Mouse (Mus musculus): ENCODE results near the gene Kdm1b. TPM values are rescaled to one million over a fixed set of nuclear protein-coding genes. Genes with fewer than 3 reads are reported as not detected.

Kdm1b gene
- polyA plus RNA-seq, 1 experiment from 2014 or later: 4.8 TPM

DNA sequence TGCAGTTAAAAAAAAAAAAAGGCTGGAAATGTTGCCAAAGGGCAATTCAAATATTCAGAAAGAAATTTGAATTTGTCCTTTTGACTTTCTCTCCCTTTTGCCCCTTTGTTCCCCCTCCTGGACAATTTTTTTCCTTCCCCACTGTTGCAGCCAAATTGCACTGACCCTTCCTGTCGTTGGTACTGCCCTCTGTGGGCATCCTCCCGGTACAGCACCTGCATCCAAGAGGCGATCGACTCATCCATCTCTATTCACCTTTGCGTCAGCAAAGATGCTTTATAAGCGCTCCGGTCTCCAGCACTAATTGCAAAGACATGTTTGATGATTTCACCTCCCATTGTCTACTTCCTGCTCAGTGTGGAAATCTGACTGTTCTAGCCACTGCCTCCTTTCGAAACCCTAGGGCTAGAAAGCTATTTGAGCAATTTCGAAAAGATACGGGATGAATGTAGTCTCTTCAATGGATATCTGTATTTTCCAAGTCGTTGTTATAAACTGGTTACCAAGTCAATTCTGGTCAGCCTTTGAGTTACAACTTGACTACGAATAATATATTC, 78.1 kb downstream of the Kdm1b start:
- H3K4me2 ChIP-seq: no peak overlapping the region
- H3K9ac ChIP-seq: no peak overlapping the region
- peaks cover 65% of the 10 kb centered on the region for H3K27me3 ChIP-seq (replicated peaks)
- no peaks in the 10 kb centered on the region for H3K9me3 ChIP-seq (replicated peaks)
- H3K4me3 ChIP-seq: no peak overlapping the region
- H3K27ac ChIP-seq: no peak overlapping the region
- no peaks in the 10 kb centered on the region for H3K36me3 ChIP-seq
- ATAC-seq: no peak
- peaks cover 13% of the 10 kb centered on the region for H3K4me1 ChIP-seq
- WGBS (ENCODE audit: insufficient replicate concordance): 43% methylated on average over 12 of the region's 12 CpGs

DNA sequence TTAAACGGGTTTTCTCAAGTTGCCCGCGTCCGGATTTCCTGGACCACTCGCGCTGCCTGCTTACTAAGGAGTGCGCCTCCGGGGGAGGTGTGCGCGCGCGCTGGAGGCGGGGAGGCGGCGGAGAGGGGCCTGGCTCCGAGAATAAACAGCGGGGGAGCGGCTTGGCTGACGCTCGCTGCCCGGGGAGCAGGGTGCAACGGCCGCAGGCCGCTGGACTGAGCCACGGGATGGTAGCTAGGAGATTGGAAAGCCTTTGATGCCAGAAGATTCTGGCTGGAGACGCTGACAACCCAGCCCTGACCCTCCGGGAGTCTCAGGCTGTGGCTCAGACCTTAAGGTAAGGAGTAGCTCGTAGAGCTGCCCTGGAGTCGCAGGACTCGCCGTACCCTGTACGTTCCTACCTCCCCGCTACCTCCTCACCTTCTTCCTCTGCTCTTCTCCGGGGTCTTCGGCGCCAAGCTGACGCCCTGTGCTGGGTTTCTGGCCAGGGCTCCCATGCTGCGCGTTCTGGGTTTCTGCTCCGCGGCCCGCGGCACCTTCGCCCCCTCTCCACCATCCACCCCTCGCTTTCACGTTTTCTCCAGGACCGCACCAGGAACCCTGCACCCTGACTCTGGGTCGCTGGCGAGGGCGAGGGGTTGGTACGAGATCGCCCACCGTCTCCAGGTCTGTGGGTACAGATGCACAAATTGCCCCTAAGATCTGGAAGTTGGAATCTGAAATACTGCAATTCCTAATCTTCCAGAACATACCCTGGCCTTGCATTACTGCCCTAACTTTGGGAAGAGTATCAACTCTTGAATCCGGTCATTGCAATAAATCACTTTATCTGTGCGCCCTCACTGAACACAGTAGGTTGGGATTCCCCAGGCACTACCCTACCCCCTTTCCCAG, 79.5 kb downstream of the Kdm1b start, which contains the start of gene Rnf144b:
Rnf144b (plus strand) TSS at position 120 of the 894 bp plus-strand sequence.
- ATAC-seq: no peak
- H3K4me2 ChIP-seq: peak within 1 kb of the TSS; percentile 69
- no peaks in the 10 kb centered on the region for H3K36me3 ChIP-seq
- H3K27ac ChIP-seq: no peak within 1 kb of the TSS
- peak within 1 kb of the TSS; percentile 51 for H3K4me3 ChIP-seq
- no peaks in the 10 kb centered on the region for H3K9me3 ChIP-seq (replicated peaks)
- H3K4me1 ChIP-seq: 0 out of 2 replicates have a peak, but pooled peaks cover 7% of the 10 kb centered on the region
- WGBS (ENCODE audit: insufficient replicate concordance): 3% methylated on average over 55 of the region's 55 CpGs
- peaks cover 65% of the 10 kb centered on the region for H3K27me3 ChIP-seq (replicated peaks)
- H3K9ac ChIP-seq: 0 out of 2 replicates have a peak within 1 kb of the TSS, but pooled peaks have one; percentile 4

DNA sequence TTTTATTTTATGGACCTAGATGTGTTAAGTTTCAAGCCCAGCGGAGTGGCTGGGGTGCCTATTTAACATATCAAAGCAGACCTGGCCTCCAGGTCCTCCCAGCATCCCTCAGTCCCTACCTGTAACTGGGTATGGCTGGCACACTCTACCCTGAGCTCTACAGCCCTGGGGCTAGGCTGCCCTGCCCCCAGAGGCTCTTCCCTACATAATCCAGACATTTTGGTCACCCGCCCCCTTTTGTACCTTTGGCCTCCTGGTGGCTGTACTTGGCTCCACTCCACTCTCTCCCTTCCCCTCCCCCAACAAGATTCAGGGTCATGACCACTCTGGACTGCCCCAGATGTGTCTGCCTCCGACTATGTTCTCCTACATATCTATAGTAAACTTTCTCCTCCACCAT, 81.2 kb downstream of the Kdm1b start:
- no peak overlapping the region for H3K9ac ChIP-seq
- H3K4me3 ChIP-seq: no peak overlapping the region
- H3K9me3 ChIP-seq (replicated peaks): no peaks in the 10 kb centered on the region
- 0 out of 2 replicates have a peak, but pooled peaks cover 7% of the 10 kb centered on the region for H3K4me1 ChIP-seq
- H3K4me2 ChIP-seq: no peak overlapping the region
- peak; percentile 44; the same call in 1 of the 2 replicates for ATAC-seq
- H3K27ac ChIP-seq: no peak overlapping the region
- H3K27me3 ChIP-seq (replicated peaks): peaks cover 67% of the 10 kb centered on the region
- 45% methylated on average over 3 of the region's 3 CpGs for WGBS (ENCODE audit: insufficient replicate concordance)
- no peaks in the 10 kb centered on the region for H3K36me3 ChIP-seq

DNA sequence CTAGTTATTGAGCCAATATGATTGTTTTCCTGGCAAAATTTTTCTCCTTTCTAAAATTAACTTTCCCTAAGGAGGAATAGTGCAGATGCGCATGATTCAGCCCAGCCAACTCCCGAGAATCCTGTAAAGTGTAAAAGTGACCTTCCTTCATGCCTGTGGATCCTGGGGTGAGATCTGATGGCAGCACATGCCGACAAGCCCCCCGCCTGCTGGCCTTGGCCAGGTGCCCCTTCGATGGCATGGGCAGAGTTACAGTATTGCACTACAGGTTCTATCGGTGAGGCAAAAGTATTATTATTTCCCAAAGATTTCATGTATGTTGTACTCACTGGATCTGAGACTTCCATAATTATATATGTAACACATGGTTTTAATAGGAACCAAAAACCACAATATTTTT, 81.7 kb downstream of the Kdm1b start:
- 75% methylated on average over 6 of the region's 6 CpGs for WGBS (ENCODE audit: insufficient replicate concordance)
- H3K4me3 ChIP-seq: no peak overlapping the region
- H3K36me3 ChIP-seq: no peaks in the 10 kb centered on the region
- 0 out of 2 replicates have a peak, but pooled peaks cover 7% of the 10 kb centered on the region for H3K4me1 ChIP-seq
- no peak overlapping the region for H3K27ac ChIP-seq
- H3K27me3 ChIP-seq (replicated peaks): peaks cover 62% of the 10 kb centered on the region
- H3K9me3 ChIP-seq (replicated peaks): no peaks in the 10 kb centered on the region
- H3K9ac ChIP-seq: no peak overlapping the region
- no peak for ATAC-seq
- H3K4me2 ChIP-seq: no peak overlapping the region

DNA sequence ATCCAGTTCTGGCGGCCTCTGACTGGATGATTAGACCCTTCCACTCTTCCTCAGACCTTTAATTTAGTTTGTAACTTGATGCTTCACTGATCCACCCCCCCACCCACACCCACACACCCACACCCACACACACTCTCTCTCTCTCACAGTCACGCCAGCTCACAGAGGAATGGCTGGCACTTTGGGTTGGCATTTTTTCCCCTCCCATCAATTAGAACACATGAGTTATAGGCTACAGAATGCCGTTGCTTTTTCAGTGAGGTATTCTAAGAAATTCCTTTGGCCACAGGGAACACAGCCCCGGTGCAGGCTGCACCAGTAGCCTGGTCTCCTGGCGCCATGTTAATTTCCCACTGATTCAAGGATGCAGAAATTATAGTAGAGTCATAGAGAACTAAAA, 82.3 kb downstream of the Kdm1b start:
- no peak for ATAC-seq
- H3K36me3 ChIP-seq: no peaks in the 10 kb centered on the region
- peaks cover 57% of the 10 kb centered on the region for H3K27me3 ChIP-seq (replicated peaks)
- H3K27ac ChIP-seq: no peak overlapping the region
- H3K9me3 ChIP-seq (replicated peaks): no peaks in the 10 kb centered on the region
- H3K9ac ChIP-seq: no peak overlapping the region
- WGBS (ENCODE audit: insufficient replicate concordance): 60% methylated on average over 5 of the region's 5 CpGs
- no peak overlapping the region for H3K4me3 ChIP-seq
- 0 out of 2 replicates have a peak, but pooled peaks cover 7% of the 10 kb centered on the region for H3K4me1 ChIP-seq
- no peak overlapping the region for H3K4me2 ChIP-seq

- no peak overlapping the region for H3K4me3 ChIP-seq
- H3K27ac ChIP-seq: no peak overlapping the region
- WGBS (ENCODE audit: insufficient replicate concordance): 56% methylated on average over 4 of the region's 4 CpGs
- 0 out of 2 replicates have a peak, but pooled peaks cover 2% of the 10 kb centered on the region for H3K4me1 ChIP-seq
- H3K9ac ChIP-seq: no peak overlapping the region
- H3K27me3 ChIP-seq (replicated peaks): peaks cover 22% of the 10 kb centered on the region
- ATAC-seq: no peak
- H3K36me3 ChIP-seq: no peaks in the 10 kb centered on the region
- H3K4me2 ChIP-seq: no peak overlapping the region
- H3K9me3 ChIP-seq (replicated peaks): no peaks in the 10 kb centered on the region
Measured at GRCm38 (mm10) chr13:47129090-47129489, 85.8 kb downstream of the Kdm1b start.

DNA sequence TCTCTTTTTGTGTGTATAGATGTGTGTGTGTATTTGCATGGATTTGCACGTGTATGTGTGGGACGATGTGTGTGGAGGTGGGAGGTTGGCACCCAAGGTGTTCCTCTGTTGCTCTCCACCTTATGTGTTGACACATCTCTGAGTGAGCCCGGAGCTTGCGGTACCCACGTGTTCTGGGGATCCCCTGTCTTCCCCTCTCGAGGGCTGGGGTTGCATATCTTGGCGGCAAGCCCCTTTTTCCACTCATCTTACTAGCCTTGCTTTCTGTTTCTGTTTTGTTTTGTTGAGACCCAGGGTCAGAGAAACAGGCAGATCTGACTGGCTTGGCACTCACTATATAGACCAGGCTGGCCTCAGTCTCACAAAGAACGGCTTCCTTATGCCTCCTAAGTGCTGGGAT, 89.8 kb downstream of the Kdm1b start:
- ATAC-seq: no peak
- no peak overlapping the region for H3K4me2 ChIP-seq

GRCm38 (mm10) chr13:47134836-47135235, 91.5 kb downstream of the Kdm1b start:
- no peak for ATAC-seq
- no peak overlapping the region for H3K4me2 ChIP-seq
- no peak overlapping the region for H3K9ac ChIP-seq
- H3K4me3 ChIP-seq: no peak overlapping the region
- H3K4me1 ChIP-seq: no peaks in the 10 kb centered on the region
- no peaks in the 10 kb centered on the region; the same call in 1 of the 2 replicates for H3K27me3 ChIP-seq (replicated peaks)
- H3K36me3 ChIP-seq: no peaks in the 10 kb centered on the region
- 80% methylated on average over 7 of the region's 7 CpGs for WGBS (ENCODE audit: insufficient replicate concordance)
- no peaks in the 10 kb centered on the region for H3K9me3 ChIP-seq (replicated peaks)
- no peak overlapping the region for H3K27ac ChIP-seq

More for the DNA sequence above, 89.8 kb downstream of the Kdm1b start:
- no peak overlapping the region for H3K27ac ChIP-seq
- H3K4me1 ChIP-seq: no peaks in the 10 kb centered on the region
- H3K4me3 ChIP-seq: no peak overlapping the region
- no peak overlapping the region for H3K9ac ChIP-seq
- 79% methylated on average over 8 of the region's 8 CpGs for WGBS (ENCODE audit: insufficient replicate concordance)
- no peaks in the 10 kb centered on the region for H3K36me3 ChIP-seq
- H3K27me3 ChIP-seq (replicated peaks): peaks cover 4% of the 10 kb centered on the region; the same call in 1 of the 2 replicates
- no peaks in the 10 kb centered on the region for H3K9me3 ChIP-seq (replicated peaks)

Other genes with a start within 250 kb of the Kdm1b start
- gene Kif13a, start 113.6 kb upstream of the Kdm1b start, polyA plus RNA-seq (2016; fragmentation: Nextera tagmentation; extraction: Ambion mirVana): 6.9 and 7.8 TPM in 2 replicates
- gene Nhlrc1, start 28.6 kb upstream of the Kdm1b start, polyA plus RNA-seq (2016; fragmentation: Nextera tagmentation; extraction: Ambion mirVana): 0.90 and 1.0 TPM in 2 replicates
- 10.0 and 10.1 TPM in 2 replicates for gene Tpmt, start 1.2 kb downstream of the Kdm1b start, polyA plus RNA-seq (2016; fragmentation: Nextera tagmentation; extraction: Ambion mirVana)
- 421 and 461 TPM in 2 replicates for gene Dek, start 62.7 kb downstream of the Kdm1b start, polyA plus RNA-seq (2016; fragmentation: Nextera tagmentation; extraction: Ambion mirVana)
- 0.61 and 0.68 TPM in 2 replicates for gene Rnf144b, start 79.2 kb downstream of the Kdm1b start, polyA plus RNA-seq (2016; fragmentation: Nextera tagmentation; extraction: Ambion mirVana)